Mouse (Mus musculus) MEL (cell line): ENCODE results near the gene Pgap3. TPM values are rescaled to one million over a fixed set of nuclear protein-coding genes. Genes with fewer than 3 reads are reported as not detected.

Source experiments
- DNase-seq: peaks from one replicate; pipeline ENCODE4 v3.0.0; 2011; ENCODE audit warnings: low read depth, low spot score
- H3K27ac ChIP-seq: 2 replicates; pipeline ENCODE4 v1.5.1; 2012; ENCODE audit warnings: low read depth, mild to moderate bottlenecking, control low read depth, low read length, moderate library complexity; ENCODE audit not compliant: control insufficient read depth
- H3K27me3 ChIP-seq, 2 experiments: fragments of 150-350 bp in 1 of 2; sonication (generic) in 1 of 2; 2 replicates each; pipeline ENCODE4 v1.6.1; 2012; ENCODE audit warnings: low read length in 2 of 2, mild to moderate bottlenecking in 2 of 2, improper control_type of control experiment in 1 of 2, moderate library complexity in 1 of 2; ENCODE audit not compliant: insufficient read depth in 2 of 2, control insufficient read depth in 1 of 2
- H3K36me3 ChIP-seq, 2 experiments: 2 replicates each; pipeline ENCODE4 v1.6.1; 2012 to 2014; ENCODE audit warnings: low read length in 2 of 2, improper control_type of control experiment in 1 of 2, inconsistent platforms in 1 of 2, mild to moderate bottlenecking in 1 of 2; ENCODE audit not compliant: insufficient read depth in 2 of 2, control insufficient read depth in 1 of 2
- H3K4me1 ChIP-seq, 2 experiments: fragments of 150-350 bp in 1 of 2; sonication (generic) in 1 of 2; 2 replicates each; pipeline ENCODE4 v1.6.1; 2012; ENCODE audit warnings: low read length in 2 of 2, improper control_type of control experiment in 1 of 2, mild to moderate bottlenecking in 1 of 2; ENCODE audit not compliant: insufficient read depth in 2 of 2, control insufficient read depth in 1 of 2
- H3K4me3 ChIP-seq, 2 experiments: fragments of 150-350 bp in 1 of 2; sonication (generic) in 1 of 2; 2 replicates each; pipeline ENCODE4 v1.5.1; 2012; ENCODE audit warnings: low read depth in 2 of 2, low read length in 2 of 2, mild to moderate bottlenecking in 2 of 2, moderate library complexity in 2 of 2, control low read depth in 1 of 2, improper control_type of control experiment in 1 of 2; ENCODE audit not compliant: control insufficient read depth in 1 of 2, insufficient read depth in 1 of 2
- H3K79me2 ChIP-seq: 2 replicates; pipeline ENCODE4 v1.6.1; 2012; ENCODE audit warnings: mild to moderate bottlenecking, low read length, moderate library complexity; ENCODE audit not compliant: control insufficient read depth, poor library complexity, insufficient read depth
- H3K9ac ChIP-seq: 2 replicates; pipeline ENCODE4 v1.6.1; 2012; ENCODE audit warnings: low read depth, mild to moderate bottlenecking, control low read depth, low read length, moderate library complexity; ENCODE audit not compliant: control insufficient read depth, poor library complexity, severe bottlenecking
- H3K9me3 ChIP-seq: fragments of 150-350 bp; sonication (generic); replicated peaks from 2 replicates; pipeline ENCODE4 v1.6.1; 2012; ENCODE audit warnings: mild to moderate bottlenecking, low read length, improper control_type of control experiment, moderate library complexity; ENCODE audit not compliant: insufficient read depth
- BHLHE40 ChIP-seq: IDR thresholded peaks from 2 replicates; pipeline ENCODE4 v1.6.1; 2012; ENCODE audit warnings: low read depth, mild to moderate bottlenecking, inconsistent platforms, low read length, improper control_type of control experiment, borderline replicate concordance
- CTCF ChIP-seq, 3 experiments: IDR thresholded peaks in 2 of 3; conservative IDR thresholded peaks in 1 of 3; 2 replicates each; pipeline ENCODE4 v1.5.1; 2011 to 2012; ENCODE audit warnings: low read length in 3 of 3, low read depth in 2 of 3, mild to moderate bottlenecking in 2 of 3, improper control_type of control experiment in 1 of 3, inconsistent platforms in 1 of 3, mixed read lengths in 1 of 3, moderate library complexity in 1 of 3; ENCODE audit not compliant: control insufficient read depth in 1 of 3, insufficient read depth in 1 of 3, poor library complexity in 1 of 3, severe bottlenecking in 1 of 3
- E2F4 ChIP-seq: IDR thresholded peaks from 2 replicates; pipeline ENCODE4 v1.6.1; 2011; ENCODE audit warnings: low read depth, low read length, improper control_type of control experiment, borderline replicate concordance
- ETS1 ChIP-seq: IDR thresholded peaks from 2 replicates; pipeline ENCODE4 v1.6.1; 2012; ENCODE audit warnings: low read depth, mild to moderate bottlenecking, inconsistent platforms, low read length, improper control_type of control experiment, moderate library complexity
- HCFC1 ChIP-seq: IDR thresholded peaks from 2 replicates; pipeline ENCODE4 v1.6.1; 2012; ENCODE audit warnings: low read depth, mild to moderate bottlenecking, inconsistent platforms, low read length, improper control_type of control experiment, moderate library complexity
- KAT2A ChIP-seq: conservative IDR thresholded peaks from 2 replicates; pipeline ENCODE4 v1.6.1; 2012; ENCODE audit warnings: low read depth, low read length, improper control_type of control experiment, inconsistent platforms
- MAFK ChIP-seq: IDR thresholded peaks from 2 replicates; pipeline ENCODE4 v1.6.1; 2011; ENCODE audit warnings: low read depth, mild to moderate bottlenecking, low read length, improper control_type of control experiment, borderline replicate concordance
- MAX ChIP-seq: IDR thresholded peaks from 2 replicates; pipeline ENCODE4 v1.6.1; 2011; ENCODE audit warnings: low read length, improper control_type of control experiment
- MAZ ChIP-seq: IDR thresholded peaks from 2 replicates; pipeline ENCODE4 v1.6.1; 2012; ENCODE audit warnings: low read depth, mild to moderate bottlenecking, inconsistent platforms, low read length, improper control_type of control experiment
- MXI1 ChIP-seq: IDR thresholded peaks from 2 replicates; pipeline ENCODE4 v1.6.1; 2011; ENCODE audit warnings: mild to moderate bottlenecking, low read depth, low read length, improper control_type of control experiment
- MYB ChIP-seq: IDR thresholded peaks from 2 replicates; pipeline ENCODE4 v1.6.1; 2011; ENCODE audit warnings: mild to moderate bottlenecking, low read depth, low read length, improper control_type of control experiment
- MYC ChIP-seq: IDR thresholded peaks from 2 replicates; pipeline ENCODE4 v1.6.1; 2011; ENCODE audit warnings: low read depth, mild to moderate bottlenecking, low read length, improper control_type of control experiment, moderate library complexity
- NELFE ChIP-seq: IDR thresholded peaks from 2 replicates; pipeline ENCODE4 v1.6.1; 2011; ENCODE audit warnings: low read depth, low read length, improper control_type of control experiment
- NRF1 ChIP-seq: IDR thresholded peaks from 2 replicates; pipeline ENCODE4 v1.6.1; 2014; ENCODE audit warnings: low read depth, mild to moderate bottlenecking, inconsistent platforms, low read length, improper control_type of control experiment, moderate library complexity; ENCODE audit not compliant: poor library complexity, insufficient read depth, severe bottlenecking
- POLR2AphosphoS2 ChIP-seq: IDR thresholded peaks from 2 replicates; pipeline ENCODE4 v1.6.1; 2011; ENCODE audit warnings: low read length, improper control_type of control experiment
- POLR2AphosphoS5 ChIP-seq: IDR thresholded peaks from 2 replicates; pipeline ENCODE4 v1.6.1; 2012; ENCODE audit warnings: low read depth, borderline replicate concordance, mild to moderate bottlenecking, inconsistent platforms, low read length, moderate library complexity, mixed read lengths
- RAD21 ChIP-seq: IDR thresholded peaks from 2 replicates; pipeline ENCODE4 v1.6.1; 2011; ENCODE audit warnings: mild to moderate bottlenecking, low read depth, low read length, improper control_type of control experiment
- SIN3A ChIP-seq: IDR thresholded peaks from 2 replicates; pipeline ENCODE4 v1.6.1; 2012; ENCODE audit warnings: low read length, improper control_type of control experiment, inconsistent platforms
- SMC3 ChIP-seq: IDR thresholded peaks from 2 replicates; pipeline ENCODE4 v1.6.1; 2011; ENCODE audit warnings: low read depth, low read length, improper control_type of control experiment
- UBTF ChIP-seq: IDR thresholded peaks from 2 replicates; pipeline ENCODE4 v1.6.1; 2012; ENCODE audit warnings: low read depth, mild to moderate bottlenecking, inconsistent platforms, low read length, improper control_type of control experiment, moderate library complexity, borderline replicate concordance; ENCODE audit not compliant: insufficient read depth
- USF2 ChIP-seq, 2 experiments: IDR thresholded peaks; 2 replicates each; pipeline ENCODE4 v1.6.1; 2011 to 2012; ENCODE audit warnings: improper control_type of control experiment in 2 of 2, low read length in 2 of 2, borderline replicate concordance in 1 of 2, inconsistent platforms in 1 of 2, low read depth in 1 of 2, mild to moderate bottlenecking in 1 of 2; ENCODE audit not compliant: insufficient read depth in 1 of 2
- ZC3H11A ChIP-seq: IDR thresholded peaks from 2 replicates; pipeline ENCODE4 v1.6.1; 2012; ENCODE audit warnings: low read depth, mild to moderate bottlenecking, inconsistent platforms, low read length, improper control_type of control experiment
- ZMIZ1 ChIP-seq: IDR thresholded peaks from 2 replicates; pipeline ENCODE4 v1.6.1; 2012; ENCODE audit warnings: low read depth, mild to moderate bottlenecking, inconsistent platforms, low read length, improper control_type of control experiment, moderate library complexity
- ZNF384 ChIP-seq: IDR thresholded peaks from 2 replicates; pipeline ENCODE4 v1.6.1; 2012; ENCODE audit warnings: low read depth, mild to moderate bottlenecking, inconsistent platforms, low read length, improper control_type of control experiment
- polyA plus RNA-seq, 2 experiments: library from polyadenylated mRNA; stranded (reverse) in 1 of 2; unstranded in 1 of 2; fragments of >175 nt in 1 of 2; fragments of >200 nt in 1 of 2; gene quantifications; 2 replicates each; pipeline versions ENCODE4 v1.2.1 to v1.2.4; 2012; ENCODE audit warnings: low replicate concordance in 2 of 2, low read depth in 1 of 2; ENCODE audit not compliant: insufficient read length in 2 of 2, insufficient read depth in 1 of 2, missing spikeins in 1 of 2
- total RNA-seq: library from RNA; depleted of rRNA; stranded (reverse); fragments of 300-350 nt; gene quantifications from 2 replicates; pipeline ENCODE4 v1.2.3, GENCODE M21; 2012

Gene Pgap3
- total and polyA plus RNA-seq, 3 experiments: 7.4 to 8.4 TPM; not detected in 1

DNA sequence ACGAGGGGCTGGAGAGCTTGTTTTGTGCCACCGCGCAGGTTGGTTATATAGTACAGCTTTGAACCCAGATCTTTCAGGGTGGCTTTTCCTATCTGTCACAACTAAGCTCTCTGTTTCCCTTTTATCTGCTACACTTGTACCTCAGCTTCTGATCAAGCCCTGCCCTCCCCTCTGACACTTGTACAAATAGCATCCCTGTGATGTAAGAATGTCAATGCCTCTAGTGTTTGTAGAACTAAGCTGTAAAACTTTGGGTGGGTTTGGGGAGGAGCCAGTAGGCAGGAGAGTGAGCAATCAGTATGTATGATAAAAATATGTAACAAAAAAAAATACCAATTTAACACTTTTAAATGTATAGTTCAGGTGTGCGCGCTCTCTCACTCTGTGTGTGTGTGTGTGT, 35.9 kb downstream of the Pgap3 start (continued):
- no peak for TF ChIP-seq MAZ

DNA sequence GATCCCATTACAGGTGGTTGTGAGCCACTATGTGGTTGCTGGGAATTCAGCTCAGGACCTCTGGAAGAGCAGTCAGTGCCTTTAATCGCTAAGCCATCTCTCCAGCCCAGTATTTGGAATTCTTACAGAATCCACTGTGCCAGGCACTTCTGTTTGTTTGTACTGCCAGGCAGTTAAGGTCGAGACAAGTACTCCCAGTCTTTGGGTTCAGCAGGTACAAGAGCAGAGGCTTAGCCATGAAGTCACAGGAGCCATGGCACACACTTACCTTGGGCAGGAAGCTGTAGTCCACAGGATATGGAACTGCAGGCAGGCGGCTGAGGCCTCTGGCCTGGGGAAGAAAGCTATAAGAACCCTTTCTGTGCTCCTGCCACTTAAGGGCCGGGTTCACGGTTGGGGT, 36.5 kb downstream of the Pgap3 start:
- DNase-seq: no peak
- no peak overlapping the region for H3K4me3 ChIP-seq
- peaks cover 0 to 8% of the 10 kb centered on the region in 2 experiments; a peak in 2 of 4 replicates for H3K4me1 ChIP-seq
- no peak overlapping the region for H3K9ac ChIP-seq
- no peak for TF ChIP-seq NELFE
- no peak for TF ChIP-seq SIN3A
- TF ChIP-seq E2F4: no peak
- TF ChIP-seq ZC3H11A: no peak
- TF ChIP-seq POLR2AphosphoS2: no peak
- TF ChIP-seq MYC: no peak
- TF ChIP-seq UBTF: no peak
- no peak for TF ChIP-seq KAT2A
- no peak for TF ChIP-seq MAZ
- TF ChIP-seq POLR2AphosphoS5: no peak
- no peak for TF ChIP-seq MAFK
- TF ChIP-seq MAX: no peak
- no peak for TF ChIP-seq USF2 (IDR thresholded peaks at IDR 0.05; ENCODE audit: borderline replicate concordance in 1 of 2, insufficient read depth in 1 of 2, low read depth in 1 of 2, low read length in 2 of 2)
- TF ChIP-seq MYB: no peak
- no peak overlapping the region for H3K27ac ChIP-seq
- no peaks in the 10 kb centered on the region for H3K27me3 ChIP-seq
- no peaks in the 10 kb centered on the region for H3K9me3 ChIP-seq
- H3K36me3 ChIP-seq: peaks cover 0 to 4% of the 10 kb centered on the region in 2 experiments; a peak in 2 of 4 replicates
- H3K79me2 ChIP-seq: peaks cover 28% of the 10 kb centered on the region

GRCm38 (mm10) chr11:98360866-98361521, 39.3 kb downstream of the Pgap3 start:
- Histone ChIP-seq H3K4me3 (no peak overlapping the region), H3K4me1 (peaks cover 8 to 26% of the 10 kb centered on the region in 2 experiments)
- TF ChIP-seq MXI1 (no peak), NRF1 (no peak), BHLHE40 (no peak), CTCF (IDR thresholded peaks at IDR 0.05 in 2 of 3, conservative IDR thresholded peaks at IDR 0.05 in 1 of 3; ENCODE audit: control insufficient read depth in 1 of 3, insufficient read depth in 1 of 3, low read depth in 2 of 3, low read length in 3 of 3, poor library complexity in 1 of 3, severe bottlenecking in 1 of 3) (no peak), ETS1 (no peak), SMC3 (no peak), ZMIZ1 (no peak), SIN3A (no peak), HCFC1 (no peak), RAD21 (no peak), MAFK (no peak), ZNF384 (no peak)
- TF ChIP-seq, all 39 proteins: peak for 0
- Histone ChIP-seq H3K9me3 (no peaks in the 10 kb centered on the region), H3K27ac (no peak overlapping the region), H3K27me3 (no peaks in the 10 kb centered on the region), H3K36me3 (peaks cover 0 to 15% of the 10 kb centered on the region in 2 experiments; a peak in 2 of 4 replicates), H3K79me2 (peaks cover 32% of the 10 kb centered on the region), H3K9ac (no peak overlapping the region)
- no peak for DNase-seq
